Mouse (Mus musculus) ES-Bruce4 (cell line): ENCODE data around the gene Prkcq.

Source experiments
- CTCF ChIP-seq: IDR thresholded peaks from one replicate; pipeline ENCODE4 v1.8.1; 2011; ENCODE audit warnings: low read depth, low read length
- EP300 ChIP-seq: IDR thresholded peaks from 2 replicates; pipeline ENCODE4 v1.6.1; 2011; ENCODE audit warnings: low read depth, low read length; ENCODE audit not compliant: insufficient read depth
- POLR2A ChIP-seq: IDR thresholded peaks from one replicate; pipeline ENCODE4 v1.8.1; 2011; ENCODE audit warnings: low read length; ENCODE audit not compliant: insufficient read depth

DNA sequence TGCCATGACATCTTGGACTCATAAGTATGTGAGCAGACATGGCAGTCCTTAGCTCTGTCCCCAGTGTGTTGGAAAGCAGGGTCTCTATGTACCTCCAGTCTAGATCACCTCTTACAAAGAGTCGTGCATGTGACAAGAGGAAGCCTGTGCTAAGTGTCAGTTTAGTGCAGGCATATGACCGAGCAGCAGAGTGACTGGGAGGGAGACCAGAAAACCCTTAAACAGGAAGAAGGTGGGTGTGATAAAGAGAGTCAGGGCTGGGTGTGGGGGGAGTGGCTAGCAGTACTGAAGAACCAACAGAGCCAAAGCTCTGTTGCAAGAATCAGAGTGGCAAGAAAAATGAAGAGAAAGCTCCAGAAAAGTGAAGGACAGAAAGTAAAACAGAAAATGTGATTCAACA, 15.3 kb downstream of the Prkcq start:
- TF ChIP-seq CTCF (no peak), POLR2A (no peak), EP300 (no peak)
